Mouse (Mus musculus) CH12.LX (cell line): ENCODE data around the gene Nccrp1.

Experiments
- BHLHE40 ChIP-seq: IDR thresholded peaks from 2 replicates; pipeline ENCODE4 v1.6.1; 2011; ENCODE audit warnings: mild to moderate bottlenecking, low read depth, low read length, improper control_type of control experiment
- CTCF ChIP-seq, 2 experiments: IDR thresholded peaks in 1 of 2; conservative IDR thresholded peaks in 1 of 2; 2 replicates each; pipeline ENCODE4 v1.5.1; 2011 to 2012; ENCODE audit warnings: low read depth in 2 of 2, low read length in 2 of 2, improper control_type of control experiment in 1 of 2, inconsistent platforms in 1 of 2, mild to moderate bottlenecking in 1 of 2, moderate library complexity in 1 of 2
- E2F4 ChIP-seq: IDR thresholded peaks from 2 replicates; pipeline ENCODE4 v1.6.1; 2011; ENCODE audit warnings: low read depth, low read length, improper control_type of control experiment; ENCODE audit not compliant: insufficient replicate concordance
- ELF1 ChIP-seq: IDR thresholded peaks from 2 replicates; pipeline ENCODE4 v1.6.1; 2014; ENCODE audit warnings: low read depth, mild to moderate bottlenecking, inconsistent platforms, low read length, improper control_type of control experiment
- EP300 ChIP-seq: IDR thresholded peaks from 2 replicates; pipeline ENCODE4 v1.6.1; 2011; ENCODE audit warnings: low read length, improper control_type of control experiment
- JUN ChIP-seq: IDR thresholded peaks from 2 replicates; pipeline ENCODE4 v1.6.1; 2011; ENCODE audit warnings: low read depth, mild to moderate bottlenecking, low read length, improper control_type of control experiment, moderate library complexity; ENCODE audit not compliant: insufficient read depth
- NELFE ChIP-seq: IDR thresholded peaks from 2 replicates; pipeline ENCODE4 v1.6.1; 2011; ENCODE audit warnings: low read depth, low read length, improper control_type of control experiment
- TBP ChIP-seq: conservative IDR thresholded peaks from 2 replicates; pipeline ENCODE4 v1.6.1; 2011; ENCODE audit warnings: low read depth, low read length, improper control_type of control experiment

- TF ChIP-seq ELF1 = no peak
- TF ChIP-seq EP300 = no peak
- no peak for TF ChIP-seq JUN
- no peak for TF ChIP-seq CTCF (conservative IDR thresholded peaks at IDR 0.05 in 1 of 2, IDR thresholded peaks at IDR 0.05 in 1 of 2; ENCODE audit: low read depth in 2 of 2, low read length in 2 of 2)
- TF ChIP-seq E2F4 = no peak
- no peak for TF ChIP-seq BHLHE40
- TF ChIP-seq NELFE = no peak
- no peak for TF ChIP-seq TBP
Observed at GRCm38 (mm10) chr7:28560856-28561255, 13.8 kb upstream of the Nccrp1 start.
